Mouse (Mus musculus) bone marrow, adult 2 months (tissue): ENCODE measurements around the gene Exo1.

ENCODE experiments used
- CTCF ChIP-seq: fragments of 200-500 bp; IDR thresholded peaks from 2 replicates; pipeline ENCODE4 v1.5.1; 2011; ENCODE audit warnings: low read length, control low read depth; ENCODE audit not compliant: control insufficient read depth, insufficient read depth
- POLR2A ChIP-seq: fragments of 200-500 bp; IDR thresholded peaks from 2 replicates; pipeline ENCODE4 v1.6.1; 2011; ENCODE audit warnings: low read depth, mild to moderate bottlenecking, control low read depth, low read length, borderline replicate concordance; ENCODE audit not compliant: control insufficient read depth

- TF ChIP-seq CTCF (no peak), POLR2A (no peak)
Measured at GRCm38 (mm10) chr1:175961786-175962185, 81.4 kb downstream of the Exo1 start.
